Mouse (Mus musculus) adrenal gland, adult (tissue): ENCODE results near the gene Insl3.
"Not testable (repeated sequence)": the region's sequence is repeated elsewhere in the genome, so short reads cannot be mapped to it uniquely, and the experiment has no call there.

ENCODE experiments used
- DNase-seq, 2 experiments: peaks; one replicate each; pipeline ENCODE4 v3.0.0; 2022 to 2023; ENCODE audit warnings: low spot score in 1 of 2; ENCODE audit not compliant: inconsistent age in 2 of 2

Gene Insl3

GRCm38 (mm10) chr8:71676803-71677202 is 12.2 kb upstream of the Insl3 start:
- no peak for DNase-seq

- DNase-seq, result peak in 1 of 2 experiments; percentile 60
Measured at GRCm38 (mm10) chr8:71677555-71677954, 11.5 kb upstream of the Insl3 start.

DNA sequence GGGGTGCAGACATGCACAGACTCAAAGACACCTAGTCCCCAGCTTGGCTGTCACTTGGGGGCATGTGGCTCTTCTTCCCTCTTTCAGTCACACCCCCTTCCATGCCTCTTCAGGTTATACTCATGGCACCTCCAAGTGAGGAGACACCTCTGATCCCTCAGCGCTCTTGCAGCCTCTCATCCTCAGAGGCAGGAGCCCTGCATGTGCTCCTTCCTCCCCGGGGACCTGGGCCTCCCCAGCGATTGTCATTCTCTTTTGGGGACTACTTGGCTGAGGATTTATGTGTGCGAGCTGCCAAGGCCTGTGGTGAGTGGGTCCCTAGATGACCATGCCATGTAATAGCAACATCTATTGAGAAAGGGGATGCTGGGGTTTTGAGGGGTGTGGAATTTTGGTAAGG is 10.8 kb upstream of the Insl3 start:
- no peak for DNase-seq

DNA sequence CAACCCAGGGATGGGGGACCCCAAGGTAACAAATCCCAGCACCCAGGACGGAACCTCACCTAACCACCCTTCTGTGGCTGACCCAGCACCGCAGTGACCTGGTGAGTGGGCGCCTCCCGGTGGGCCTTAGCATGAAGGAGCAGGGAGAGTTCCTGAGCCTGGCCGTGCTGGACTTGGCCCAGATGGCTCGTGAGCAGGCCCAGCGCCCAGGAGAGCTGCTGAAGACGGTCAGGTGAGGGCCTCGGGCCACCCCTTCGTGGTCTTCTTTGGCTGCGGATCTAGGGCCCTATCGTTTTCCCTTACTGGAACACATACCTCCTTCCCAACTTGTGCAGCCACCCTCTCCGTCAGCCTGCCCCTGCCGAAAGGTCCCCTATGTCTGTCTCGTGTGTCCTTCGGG is 9.9 kb upstream of the Insl3 start:
- DNase-seq, result no peak

DNA sequence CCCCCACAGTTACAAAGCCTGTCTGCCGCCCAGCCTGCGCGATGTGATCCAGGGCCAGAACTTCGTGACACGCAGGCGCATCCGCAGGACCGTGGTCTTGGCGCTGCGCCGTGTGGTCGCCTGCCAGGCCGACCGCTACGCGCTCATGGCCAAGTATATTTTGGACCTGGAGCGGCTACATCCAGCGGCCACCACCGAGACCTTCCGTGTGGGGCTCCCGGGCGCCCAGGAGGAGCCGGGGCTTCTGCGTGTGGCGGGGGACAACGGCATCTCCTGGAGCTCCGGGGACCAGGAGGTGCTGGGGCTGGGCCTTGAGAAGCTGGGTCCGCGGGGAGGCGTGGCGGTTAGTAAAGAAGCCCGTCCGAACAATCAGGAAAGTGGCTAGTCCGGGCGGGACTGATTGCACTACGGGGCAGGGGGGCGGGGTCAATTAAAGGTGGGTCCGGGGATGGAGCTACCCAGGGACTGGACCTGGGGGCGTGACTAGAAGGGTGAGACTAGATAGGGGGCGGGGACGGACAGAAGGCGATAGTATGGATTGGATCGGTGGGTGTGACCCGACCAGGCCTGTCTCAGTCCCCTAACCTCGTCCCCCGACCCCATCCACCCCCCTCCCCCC is 9.4 kb upstream of the Insl3 start:
- DNase-seq, result no peak

DNA sequence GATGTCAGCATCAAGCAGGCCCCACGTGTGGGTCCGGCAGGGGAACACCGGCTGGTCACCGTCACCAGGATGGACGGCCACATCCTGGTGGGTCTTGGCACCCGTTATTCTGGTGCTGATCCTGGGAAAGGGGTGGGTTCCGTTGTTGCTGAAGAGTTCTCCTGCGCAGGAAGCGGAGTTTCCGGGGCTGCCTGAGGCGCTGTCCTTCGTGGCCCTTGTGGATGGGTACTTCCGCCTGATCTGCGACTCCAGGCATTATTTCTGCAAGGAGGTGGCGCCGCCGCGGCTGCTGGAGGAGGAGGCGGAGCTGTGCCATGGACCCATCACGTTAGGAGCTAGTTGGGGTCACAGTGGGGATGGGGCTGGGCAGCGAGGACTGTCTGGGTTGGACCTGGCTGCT is 8.5 kb upstream of the Insl3 start:
- DNase-seq, result peak in 1 of 2 experiments; percentile 50

DNA sequence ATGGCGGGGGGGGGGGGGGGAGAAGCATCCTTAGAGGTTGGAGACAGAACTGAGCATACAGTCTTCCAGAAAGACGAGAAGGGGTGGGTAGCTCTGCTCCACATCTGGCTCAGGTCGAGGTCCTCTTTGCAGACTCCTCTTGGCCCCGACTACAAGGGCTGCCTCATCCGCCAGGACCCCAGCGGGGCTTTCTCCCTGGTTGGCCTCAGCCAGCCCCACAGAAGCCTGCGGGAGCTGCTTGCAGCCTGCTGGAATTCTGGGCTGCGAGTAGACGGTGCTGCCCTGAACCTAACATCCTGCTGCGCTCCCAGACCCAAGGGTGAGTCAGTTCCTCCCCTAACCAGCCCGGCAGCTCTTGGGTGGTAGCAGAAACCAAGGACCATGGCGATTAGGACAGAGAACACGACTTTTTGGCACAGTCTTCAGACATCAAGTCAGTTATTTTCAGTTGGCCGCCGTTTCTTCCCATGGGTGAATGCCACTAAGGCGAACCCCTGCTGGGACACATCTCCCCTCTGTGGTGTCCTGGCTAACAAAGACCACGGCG is 7.6 kb upstream of the Insl3 start:
- DNase-seq, result peak in 1 of 2 experiments; percentile 12

GRCm38 (mm10) chr8:71682832-71683231 is 6.2 kb upstream of the Insl3 start:
- DNase-seq, result no peak

- DNase-seq, result no peak
Measured at GRCm38 (mm10) chr8:71684701-71685100, 4.3 kb upstream of the Insl3 start.

GRCm38 (mm10) chr8:71685573-71685972 is 3.4 kb upstream of the Insl3 start:
- no peak for DNase-seq

DNA sequence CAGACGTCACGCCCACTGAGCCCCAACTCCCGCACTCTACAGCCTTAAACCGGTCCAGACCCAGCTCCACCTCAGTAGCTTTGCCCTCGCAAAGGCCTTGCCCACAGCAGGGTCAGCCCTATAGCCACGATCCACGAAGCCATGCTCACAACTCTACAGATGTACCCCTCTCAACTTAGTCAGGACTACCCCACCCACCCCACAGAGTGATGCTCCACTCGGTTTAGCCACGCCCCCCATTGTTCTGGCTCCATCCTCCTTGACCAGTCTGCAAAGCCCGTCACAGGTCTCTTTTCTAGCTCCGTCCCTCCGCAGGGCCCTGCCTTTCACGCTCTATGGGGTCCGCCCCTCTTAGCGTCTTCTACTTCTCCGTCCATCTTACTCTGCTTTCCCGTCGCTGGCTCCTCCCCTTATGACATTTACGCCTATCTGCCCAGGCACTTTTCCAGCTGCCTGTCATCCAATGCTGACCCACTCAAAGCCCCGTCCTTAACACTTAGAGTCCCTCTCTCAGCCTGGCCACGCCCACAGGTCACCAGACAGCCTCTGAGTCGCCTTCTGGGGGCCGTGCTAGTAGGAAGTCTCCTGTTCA is 2.8 kb upstream of the Insl3 start:
- DNase-seq, result peak in 1 of 2 experiments; percentile 52

DNA sequence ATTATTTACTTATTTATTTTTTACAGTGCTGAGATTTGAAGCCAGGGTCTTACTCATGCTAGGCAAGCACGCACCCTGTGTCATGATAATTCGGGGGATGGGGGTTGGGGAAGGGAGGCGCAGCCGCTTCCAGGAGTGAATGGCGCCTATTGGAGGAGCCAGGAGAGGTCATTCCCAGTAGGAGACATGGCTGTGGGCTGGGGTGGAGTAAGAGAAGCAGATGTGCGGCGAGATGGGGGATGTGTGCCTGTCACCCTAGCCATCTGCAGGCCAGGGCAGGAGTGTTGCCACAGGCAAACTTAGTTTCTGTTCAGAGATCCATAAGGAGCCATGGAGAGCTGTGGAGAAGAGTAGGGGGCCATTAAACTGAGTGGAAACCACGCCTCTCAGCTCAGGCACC is 1.4 kb upstream of the Insl3 start:
- DNase-seq, result no peak

DNA sequence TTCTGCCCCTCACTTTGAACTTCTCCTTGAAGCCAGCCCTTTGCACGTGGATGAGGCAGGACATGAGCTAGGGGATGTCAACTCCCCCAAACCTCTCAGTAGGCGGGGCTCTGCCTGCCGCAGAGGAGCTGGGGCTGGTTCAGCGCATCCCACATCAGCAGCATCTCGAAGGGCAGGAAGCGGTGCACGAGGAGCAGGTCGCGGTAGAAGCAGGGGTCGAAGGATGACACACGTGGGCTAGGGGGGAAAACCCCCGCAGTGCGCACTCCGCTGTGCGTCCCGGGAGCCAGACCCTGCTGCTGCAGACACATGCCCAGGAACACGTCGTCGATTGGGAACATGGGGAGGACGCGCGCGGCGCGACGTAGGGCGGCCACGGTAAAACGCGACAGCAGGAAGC is 3.5 kb downstream of the Insl3 start:
- no peak for DNase-seq

GRCm38 (mm10) chr8:71693166-71694041 is 4.4 kb downstream of the Insl3 start:
- no peak for DNase-seq

DNA sequence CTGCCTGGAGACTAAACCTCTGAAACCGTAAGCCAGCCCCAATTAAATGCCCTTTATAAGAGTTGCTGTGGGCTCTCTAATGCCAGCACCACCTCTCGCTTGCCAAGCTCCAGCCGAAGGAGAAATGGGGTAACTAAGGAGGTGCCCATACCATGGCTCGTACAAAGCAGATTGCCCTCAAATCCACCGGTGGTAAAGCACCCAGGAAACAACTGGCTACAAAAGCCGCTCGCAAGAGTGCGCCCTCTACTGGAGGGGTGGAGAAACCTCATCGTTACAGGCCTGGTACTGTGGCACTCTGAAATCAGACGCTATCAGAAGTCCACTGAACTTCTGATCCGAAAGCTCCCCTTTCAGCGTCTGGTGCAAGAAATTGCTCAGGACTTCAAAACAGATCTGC is 6.4 kb downstream of the Insl3 start:
- DNase-seq, result not testable (repeated sequence)

GRCm38 (mm10) chr8:71700493-71701269 is 11.7 kb downstream of the Insl3 start:
- DNase-seq, result peak in 1 of 2 experiments; percentile 67

DNA sequence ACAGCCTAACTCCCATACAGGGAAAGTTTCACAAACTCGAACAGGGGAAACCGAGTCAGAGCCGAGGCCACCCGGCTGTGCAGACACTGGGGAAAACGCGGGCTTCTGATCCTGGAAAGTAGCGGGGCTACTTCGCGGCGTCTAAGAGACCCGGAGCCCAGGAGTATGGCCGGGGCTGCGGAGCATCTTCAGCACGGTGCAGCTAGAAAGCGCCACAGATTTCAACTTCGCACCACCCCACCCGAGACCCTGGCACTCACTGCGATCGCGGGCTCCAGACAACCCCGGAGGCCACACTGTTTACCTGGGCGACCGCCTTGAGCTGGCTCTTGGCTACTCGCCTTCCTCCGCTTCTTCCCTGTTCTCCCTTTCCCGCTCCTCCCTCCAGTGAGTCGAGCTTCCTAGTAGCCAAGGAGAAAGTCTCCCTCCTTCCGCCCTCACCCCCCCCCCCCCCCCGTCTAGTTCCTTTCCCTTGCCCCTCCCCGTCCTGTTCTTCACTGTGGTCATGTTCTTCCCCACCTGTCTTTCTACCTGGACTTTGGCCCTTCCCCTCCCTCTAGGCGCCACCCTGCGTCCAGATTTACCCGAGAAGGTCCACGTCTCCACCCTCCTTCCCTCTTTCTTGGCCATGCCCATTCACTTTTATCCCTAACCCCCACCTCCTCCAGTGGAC is 12.5 kb downstream of the Insl3 start, which contains the start of gene B3gnt3:
TSS of gene B3gnt3 (minus strand) at position 376 of the 673 bp plus-strand sequence.
- no peak for DNase-seq

DNA sequence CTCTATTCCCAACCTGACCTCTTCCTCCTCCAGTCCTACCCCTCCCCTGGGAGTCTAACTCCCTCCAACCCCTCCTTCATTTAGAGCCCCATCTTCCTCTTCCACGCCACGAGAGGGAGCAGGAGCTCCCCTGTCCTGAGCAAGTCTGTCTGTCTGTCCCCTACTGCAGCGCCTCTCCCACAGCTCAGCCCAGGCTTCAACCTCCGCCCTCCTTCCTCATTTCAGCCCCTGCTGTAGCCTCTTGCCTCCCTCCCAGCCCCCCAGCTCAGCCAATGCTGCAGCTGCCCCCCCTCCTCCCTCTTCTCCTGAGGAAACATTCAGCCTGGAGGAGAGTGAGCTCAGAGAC is 13.0 kb downstream of the Insl3 start:
- no peak for DNase-seq

- no peak for DNase-seq
Measured at GRCm38 (mm10) chr8:71702923-71703322, 13.9 kb downstream of the Insl3 start.

- DNase-seq, result not testable (repeated sequence)
Measured at GRCm38 (mm10) chr8:71703400-71703799, 14.4 kb downstream of the Insl3 start.
